Mouse (Mus musculus) megakaryocyte, adult 5-6 weeks (primary cell): Measurements from ENCODE around the gene Meig1. TPM values are rescaled to one million over a fixed set of nuclear protein-coding genes. Genes with fewer than 3 reads are reported as not detected.
"Not testable (repeated sequence)": the region's sequence is repeated elsewhere in the genome, so short reads cannot be mapped to it uniquely, and the experiment has no call there.

Experiments used
- ATAC-seq: 2 replicates; pipeline ENCODE4 v1.8.0; 2016; ENCODE audit warnings: mild to moderate bottlenecking, inconsistent platforms; ENCODE audit not compliant: poor library complexity, severe bottlenecking
- total RNA-seq, 2 experiments: library from RNA; stranded (forward) in 1 of 2; stranded (reverse) in 1 of 2; fragments of 153-499, 151-499 nt in 1 of 2; fragments of 221-1000, 200-1000 nt in 1 of 2; gene quantifications; 2 replicates each; pipeline versions ENCODE4 v1.2.3 to v1.2.4; 2015 to 2017

Meig1 gene
- not detected in 2 replicates for total RNA-seq (2015)
- not detected in 2 replicates for total RNA-seq (2017)

DNA sequence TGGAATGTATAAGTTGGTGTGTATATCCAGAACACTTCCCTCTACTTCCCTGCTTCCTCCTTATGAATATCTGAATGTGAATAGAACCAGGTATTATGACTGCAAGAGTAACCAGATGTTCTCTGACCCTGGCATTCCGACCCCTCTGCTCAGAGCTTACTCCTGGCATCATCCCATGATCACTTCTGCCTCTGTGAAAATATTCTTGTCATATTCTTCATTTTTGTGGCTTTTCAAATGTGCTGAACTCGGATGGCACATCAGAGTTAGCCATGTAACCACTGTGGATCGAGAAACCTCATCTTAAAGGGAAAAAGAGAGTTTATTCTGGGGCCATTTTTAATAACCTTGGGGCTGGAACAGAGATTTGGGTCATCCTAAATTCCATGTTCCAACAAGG lies at the start of gene Meig1:
Meig1 (minus strand) TSS at position 101 of the 400 bp plus-strand sequence.
- no peak for ATAC-seq

DNA sequence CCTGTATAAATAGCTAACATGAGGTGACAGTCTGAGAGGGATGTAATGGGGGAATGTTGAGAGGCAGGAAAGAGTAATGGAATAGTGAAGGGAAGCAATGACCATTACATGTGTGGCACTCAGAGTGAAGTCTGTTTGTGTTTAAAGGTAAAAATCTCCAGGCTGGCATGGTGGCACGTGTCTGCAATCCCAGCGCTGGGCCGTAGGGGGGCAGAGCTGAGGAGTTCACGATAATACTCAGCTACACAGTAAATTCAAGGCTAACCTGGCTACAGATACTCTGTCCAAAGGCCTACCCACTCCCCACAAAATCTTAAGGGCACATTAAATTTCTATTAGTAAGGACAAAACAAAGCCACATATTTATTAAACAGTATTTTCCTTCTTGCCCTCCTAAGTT lies 34.1 kb upstream of the Meig1 start:
- no peak for ATAC-seq

DNA sequence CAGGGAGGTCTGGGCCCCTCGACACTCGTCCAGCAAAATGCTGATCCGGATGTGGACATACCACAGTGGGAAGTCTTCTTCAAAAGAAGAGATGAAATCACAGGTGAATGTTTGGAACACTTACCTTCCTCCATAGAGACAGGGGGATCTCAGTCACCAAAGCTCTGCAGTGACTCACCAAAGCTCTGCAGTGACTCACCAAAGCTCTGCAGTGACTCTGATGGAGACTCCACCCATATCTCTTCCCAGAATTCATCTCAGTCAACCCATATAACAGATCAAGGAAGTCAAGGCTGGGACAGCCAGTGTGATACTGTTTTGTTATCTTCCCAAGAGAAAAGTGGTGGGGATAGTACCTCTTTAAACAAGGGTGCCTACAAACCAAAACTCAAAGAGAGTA lies 30.6 kb upstream of the Meig1 start:
- no peak for ATAC-seq

DNA sequence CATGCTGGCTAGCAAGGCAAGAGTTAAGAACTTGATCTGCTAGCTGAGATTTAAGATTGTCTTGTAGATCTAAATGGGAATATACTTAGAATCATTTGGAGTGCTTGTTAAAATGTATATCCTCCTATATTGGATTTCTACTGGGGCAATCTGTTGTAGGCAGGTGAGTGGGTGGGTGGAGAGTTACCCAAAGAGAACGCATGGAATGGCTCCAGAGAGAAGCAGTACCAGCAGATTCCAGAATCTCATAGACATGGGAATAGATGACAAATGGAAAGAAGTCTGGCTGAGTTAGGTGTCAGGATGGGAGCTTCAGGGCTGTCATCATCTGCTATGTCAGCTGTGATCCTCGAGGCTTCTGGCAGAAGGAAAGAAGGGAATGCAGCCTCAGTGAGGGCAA lies 27.0 kb upstream of the Meig1 start:
- no peak for ATAC-seq

DNA sequence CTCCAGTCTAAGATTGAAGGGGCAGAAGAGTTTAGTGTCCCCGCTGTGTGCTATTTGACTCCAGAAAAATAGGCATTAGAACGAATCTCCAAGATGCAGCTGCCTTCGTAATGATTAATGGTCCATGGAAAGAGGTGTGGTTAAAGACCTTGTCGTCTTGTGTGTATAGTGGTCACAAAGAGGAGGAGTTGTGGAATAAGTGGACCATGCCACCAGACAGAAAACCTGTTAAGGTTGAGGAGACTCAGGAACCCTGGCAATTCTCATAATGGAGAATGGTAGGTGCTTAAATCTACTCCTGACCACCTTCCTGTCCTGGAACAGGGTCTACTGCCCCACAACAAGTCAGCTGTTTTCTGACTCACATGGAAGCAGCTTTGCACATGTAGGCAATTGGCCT lies 23.5 kb upstream of the Meig1 start:
- no peak for ATAC-seq

DNA sequence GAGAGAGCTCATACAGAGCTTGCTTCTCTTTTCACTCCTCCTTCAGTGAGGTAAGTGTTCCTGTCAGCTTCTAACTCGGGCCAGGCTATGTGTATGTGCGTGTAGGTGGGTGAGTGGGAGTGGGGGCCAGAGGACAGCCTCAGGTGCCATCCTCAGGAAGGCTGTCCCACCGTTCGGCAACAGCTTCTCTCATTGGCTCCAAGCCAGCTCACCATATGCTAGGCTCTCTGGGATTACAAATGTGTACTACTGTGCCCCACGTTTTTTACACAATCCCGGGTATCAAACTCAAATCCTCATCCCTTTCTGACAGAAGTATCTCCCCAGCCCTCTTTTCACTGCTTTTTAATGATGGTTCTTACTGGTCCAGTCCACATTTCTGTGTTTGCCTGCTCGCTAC lies 21.8 kb upstream of the Meig1 start:
- no peak for ATAC-seq

DNA sequence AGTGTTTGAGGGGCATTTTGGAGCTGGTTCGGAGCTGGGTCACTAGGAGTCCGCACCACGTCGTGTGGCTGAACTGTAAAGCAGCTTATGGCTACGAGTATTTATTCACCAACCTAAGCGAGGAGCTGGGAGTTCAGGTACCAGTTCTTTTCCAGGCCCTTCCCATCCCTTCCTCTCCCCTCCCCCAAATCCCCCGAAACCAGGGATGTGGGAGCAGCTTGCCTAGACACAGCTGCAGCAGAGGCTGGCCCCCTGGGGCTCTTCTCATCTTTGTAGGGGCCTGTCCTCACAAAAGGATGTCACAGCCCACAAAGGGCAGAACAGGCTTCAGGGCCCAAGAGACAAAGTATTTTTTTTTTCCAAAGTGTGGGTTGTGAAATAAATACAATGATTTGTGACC lies 15.5 kb upstream of the Meig1 start:
- ATAC-seq = no peak

DNA sequence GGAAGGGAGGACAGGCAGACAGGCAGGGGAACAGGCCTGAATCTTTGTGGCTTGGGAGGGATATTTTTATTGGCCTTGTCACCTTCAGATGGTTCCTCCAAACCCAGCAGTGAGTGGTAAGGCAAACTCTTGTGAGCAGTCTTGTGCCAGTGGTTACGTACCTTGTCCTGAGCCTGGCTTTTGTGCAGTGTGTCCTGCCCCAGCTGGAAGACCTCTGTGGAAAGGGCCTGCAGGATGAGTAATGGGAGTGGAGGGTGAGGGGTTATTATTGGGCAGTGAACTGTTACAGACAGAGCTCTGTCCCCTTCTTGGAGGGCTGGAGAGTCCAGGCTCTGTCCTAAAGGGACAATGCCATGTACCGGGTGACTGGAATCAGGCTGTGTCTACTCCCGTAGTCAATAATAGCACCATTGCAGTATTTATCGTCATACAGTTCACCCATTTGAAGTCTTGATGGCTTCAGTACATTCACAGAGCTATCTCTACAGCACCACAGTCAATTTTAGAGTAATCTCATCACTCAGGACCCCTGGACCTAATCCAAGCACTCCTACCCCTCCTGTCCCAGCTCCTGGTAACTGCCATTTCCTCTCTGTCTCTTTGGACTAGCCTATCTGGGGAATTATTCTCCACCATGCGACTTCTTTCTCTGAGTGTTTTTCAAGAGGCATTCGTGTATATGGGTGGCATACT lies 13.1 kb upstream of the Meig1 start:
- ATAC-seq = no peak

DNA sequence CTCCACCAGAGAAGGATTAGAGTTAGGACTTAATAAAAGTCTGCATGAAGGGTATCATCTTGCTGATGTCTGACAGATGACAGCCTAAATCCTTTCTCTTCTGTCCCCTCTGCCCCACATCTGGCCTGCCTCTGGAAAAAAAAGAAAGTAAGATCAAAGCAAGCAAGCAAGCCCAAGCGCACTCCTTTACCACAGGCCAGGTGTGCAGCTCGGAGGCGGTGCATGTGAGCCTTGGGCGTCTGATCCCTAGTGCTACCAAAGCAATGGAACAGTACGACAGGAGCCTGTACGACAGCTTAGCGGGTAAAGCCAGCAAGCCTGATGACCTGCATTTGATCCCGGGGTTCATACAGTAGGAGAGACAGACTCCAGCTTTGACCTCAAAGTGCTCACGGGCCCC lies 8.5 kb upstream of the Meig1 start:
- ATAC-seq = no peak

DNA sequence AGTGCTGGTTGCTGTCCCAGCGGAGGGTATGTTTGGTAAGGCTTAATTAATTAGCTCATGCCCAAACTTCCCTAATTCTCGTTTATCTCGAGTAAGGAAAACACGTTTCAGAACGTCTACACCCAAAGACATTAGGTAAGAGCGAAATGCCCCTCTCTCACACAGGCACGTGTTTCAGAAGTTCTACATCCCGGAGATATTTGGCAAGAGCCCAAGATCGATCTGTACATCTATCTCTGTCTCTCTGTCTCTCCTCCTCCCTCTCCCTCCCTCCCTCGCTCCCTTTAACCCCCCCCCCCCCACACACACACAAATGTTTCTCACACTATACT lies 2.1 kb upstream of the Meig1 start:
- no peak for ATAC-seq

DNA sequence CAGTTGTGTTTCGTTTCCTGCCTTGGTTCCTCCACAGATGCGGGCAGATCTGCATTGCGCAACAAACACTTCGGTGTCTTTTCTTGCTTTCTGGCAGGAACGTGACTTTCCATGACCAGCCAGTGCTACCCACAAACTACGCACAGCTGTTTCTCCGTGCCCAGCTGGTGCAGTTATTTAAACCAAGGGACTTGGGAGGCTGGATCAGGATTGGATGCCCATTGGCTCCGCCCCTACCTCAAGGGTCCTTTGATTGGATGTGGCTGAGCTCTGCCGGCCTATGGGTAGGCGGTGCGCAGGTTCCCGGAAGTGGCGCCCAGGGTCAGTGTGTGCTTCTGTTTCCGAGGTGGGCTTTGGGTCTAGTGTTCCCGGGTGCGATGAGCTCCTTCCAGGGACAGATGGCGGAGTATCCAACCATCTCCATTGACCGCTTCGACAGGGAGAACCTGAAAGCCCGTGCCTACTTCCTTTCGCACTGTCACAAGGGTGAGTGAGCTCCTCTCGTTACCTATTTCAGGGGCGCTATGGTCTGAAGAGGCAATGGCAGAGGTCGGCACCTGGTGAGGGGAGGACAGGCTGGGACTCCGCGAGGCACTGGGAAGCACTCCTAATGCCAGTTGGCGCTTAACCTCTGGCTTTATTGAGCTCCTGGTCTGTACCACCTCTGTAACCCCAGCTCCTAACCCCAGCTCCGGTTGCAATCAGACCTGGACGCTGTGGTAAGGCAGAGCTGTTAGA lies 1.6 kb upstream of the Meig1 start, which contains the start of gene Dclre1c:
Dclre1c (plus strand) TSS at position 291 of the 738 bp plus-strand sequence.
- peak; percentile 90 for ATAC-seq

DNA sequence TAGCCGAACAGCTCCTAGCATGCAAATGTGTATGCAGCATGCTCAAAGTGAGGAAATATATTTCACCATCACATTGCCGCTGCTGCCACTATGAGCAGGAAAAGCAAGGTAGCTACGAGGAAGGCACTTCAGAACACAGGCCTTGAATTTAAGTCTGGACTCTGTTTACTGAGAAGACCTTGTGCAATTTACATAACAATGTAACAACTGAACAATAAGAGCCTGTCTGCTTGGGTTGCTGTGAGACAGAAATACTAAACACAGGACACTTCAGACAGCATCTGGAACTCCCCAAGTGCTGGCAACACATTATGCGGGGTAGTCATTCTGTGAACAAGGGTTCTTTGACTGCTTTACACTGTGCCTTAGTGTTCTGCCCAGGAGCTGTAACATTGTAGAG lies 2.3 kb downstream of the Meig1 start:
- no peak for ATAC-seq

DNA sequence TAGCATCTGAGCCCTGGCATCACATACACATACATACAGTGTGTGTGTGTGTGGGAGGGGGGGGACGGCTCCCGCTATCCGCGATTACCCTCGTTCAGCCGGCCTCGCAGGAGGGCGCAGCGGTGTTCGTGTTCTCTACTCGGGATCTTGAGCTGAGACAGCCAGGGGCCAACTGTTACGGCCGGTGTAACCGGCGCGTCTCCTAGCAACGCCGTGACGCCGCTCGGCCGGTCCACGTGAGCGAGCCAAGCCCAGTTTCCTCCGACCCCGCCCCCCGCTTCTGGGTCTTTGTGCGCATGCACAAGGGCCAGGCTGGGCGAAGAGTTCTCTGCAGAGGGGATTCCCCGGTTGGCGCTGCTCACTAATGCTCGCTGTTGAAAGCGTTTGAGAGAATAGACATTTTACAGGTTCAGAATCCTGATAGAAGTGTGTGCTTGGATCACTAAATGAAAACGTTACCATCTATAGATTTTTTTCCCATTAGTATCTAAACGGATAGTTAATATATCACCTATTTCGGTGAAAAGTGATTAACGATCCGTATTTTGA lies 3.5 kb downstream of the Meig1 start:
- peak; percentile 78 for ATAC-seq

DNA sequence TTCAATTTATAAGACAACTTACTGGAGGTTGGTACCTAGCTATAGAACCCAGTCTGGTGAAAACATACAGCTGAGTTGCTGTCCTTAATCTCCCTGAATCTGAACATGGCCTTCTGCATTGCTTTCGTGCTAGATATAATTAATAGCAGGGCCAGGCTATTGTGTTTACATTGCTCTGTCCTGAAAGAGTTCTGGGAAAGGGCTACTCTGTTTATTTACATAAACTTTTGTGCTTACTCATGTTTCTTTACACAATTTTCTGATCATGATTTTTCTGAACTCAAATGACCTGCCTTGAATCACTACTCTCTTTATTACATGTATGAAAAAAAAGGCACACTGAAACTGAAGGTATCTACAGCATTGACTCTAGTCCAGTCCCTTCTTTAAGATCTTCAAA lies 6.8 kb downstream of the Meig1 start:
- ATAC-seq = no peak

DNA sequence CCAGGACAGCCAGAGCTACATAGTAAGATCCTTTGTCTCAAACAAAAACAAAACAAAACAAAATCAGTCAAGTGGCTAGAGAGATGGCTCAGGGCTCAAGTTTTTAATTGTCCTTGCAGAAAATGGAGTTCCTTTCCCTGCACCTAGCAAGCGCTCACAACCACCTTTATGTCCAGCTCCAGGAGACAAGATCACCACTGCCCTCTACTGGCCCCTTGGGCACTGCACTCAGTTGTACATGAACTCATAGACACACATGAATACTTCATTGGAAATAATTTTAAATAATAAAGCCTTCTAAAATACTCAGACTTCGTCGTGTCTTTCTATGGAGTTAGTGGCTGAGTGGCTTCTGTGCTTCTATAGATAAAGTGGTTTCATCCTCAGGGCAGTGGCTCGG lies 8.2 kb downstream of the Meig1 start:
- peak; percentile 39; the same call in 1 of the 2 replicates for ATAC-seq

DNA sequence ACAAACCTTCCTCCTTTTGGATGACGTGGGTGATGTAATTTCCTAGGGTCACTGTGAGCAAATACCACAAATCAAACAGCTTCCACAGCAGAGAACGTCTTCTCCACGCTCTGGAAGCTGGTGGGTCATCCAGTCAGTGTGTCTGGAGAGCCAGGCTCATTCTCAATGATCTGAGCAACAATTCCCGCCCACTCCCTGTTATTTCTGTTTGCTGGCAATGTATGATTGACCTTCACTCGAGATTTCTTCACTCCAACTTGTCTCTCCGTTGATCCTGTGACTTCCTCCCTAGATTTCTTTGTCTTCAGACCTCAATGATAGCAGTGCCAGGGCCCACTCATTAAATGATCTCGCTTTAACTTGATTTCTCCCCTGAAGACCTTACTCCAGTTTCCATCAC lies 14.7 kb downstream of the Meig1 start:
- ATAC-seq = no peak

DNA sequence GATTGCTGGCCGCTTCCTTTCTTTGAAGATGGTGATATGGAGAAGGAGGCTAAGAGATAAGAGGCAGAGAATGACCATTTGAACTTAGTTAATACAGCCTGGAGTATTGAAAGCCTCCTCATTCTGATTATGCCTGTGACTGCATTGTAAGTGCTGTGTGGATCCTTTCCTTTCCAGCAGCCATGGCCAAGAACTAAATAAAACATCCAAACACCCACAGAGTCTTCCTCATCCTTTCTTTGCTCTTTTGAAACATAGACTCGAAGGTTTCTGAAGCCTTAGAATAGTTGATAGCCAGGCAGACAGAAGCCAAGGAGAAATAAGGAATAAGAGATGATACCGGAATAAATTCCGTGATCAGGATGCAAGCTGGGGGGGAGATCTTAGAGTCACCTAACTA lies 16.5 kb downstream of the Meig1 start:
- ATAC-seq = no peak

DNA sequence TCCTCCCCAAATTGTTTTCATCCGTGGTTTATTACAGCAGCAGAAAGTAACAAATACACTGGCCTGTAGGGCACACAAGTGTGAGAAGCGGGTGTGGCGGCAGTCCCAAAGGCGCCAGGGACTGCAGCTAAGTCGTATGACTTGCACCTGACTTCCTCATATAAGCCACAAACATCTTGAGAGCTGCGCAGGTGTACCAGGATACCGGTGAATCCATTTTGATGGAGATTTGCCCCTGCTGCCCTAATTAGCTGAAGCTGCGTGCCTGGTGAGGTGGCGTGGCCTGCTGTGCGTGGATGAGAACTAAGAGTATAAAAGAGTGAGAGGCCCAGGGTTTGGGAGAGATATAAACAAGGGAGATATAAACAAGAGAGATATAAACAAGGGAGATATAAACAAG lies 25.3 kb downstream of the Meig1 start, which contains the start of gene Olah:
Olah (minus strand) TSS at position 101 of the 400 bp plus-strand sequence.
- not testable (repeated sequence) for ATAC-seq

DNA sequence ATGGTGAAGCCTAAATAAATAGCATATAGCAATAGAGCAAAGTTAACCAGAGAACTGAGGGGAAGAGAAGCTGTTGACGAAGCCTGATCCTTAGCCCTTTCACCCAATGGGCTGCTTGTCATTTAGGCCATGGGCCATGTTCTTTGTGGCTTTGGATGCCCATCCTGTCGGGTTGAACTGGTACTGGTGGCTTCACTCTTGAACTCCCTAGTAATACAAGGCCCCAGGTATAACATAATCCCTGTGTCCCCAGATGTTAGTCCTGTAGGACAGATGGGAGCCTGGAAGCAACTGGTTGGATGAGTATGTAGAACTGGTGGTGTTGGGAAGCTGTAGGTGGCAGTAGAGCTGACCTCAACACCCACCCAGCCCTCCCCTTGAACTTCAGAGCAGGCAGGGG lies 30.5 kb downstream of the Meig1 start:
- ATAC-seq = no peak

DNA sequence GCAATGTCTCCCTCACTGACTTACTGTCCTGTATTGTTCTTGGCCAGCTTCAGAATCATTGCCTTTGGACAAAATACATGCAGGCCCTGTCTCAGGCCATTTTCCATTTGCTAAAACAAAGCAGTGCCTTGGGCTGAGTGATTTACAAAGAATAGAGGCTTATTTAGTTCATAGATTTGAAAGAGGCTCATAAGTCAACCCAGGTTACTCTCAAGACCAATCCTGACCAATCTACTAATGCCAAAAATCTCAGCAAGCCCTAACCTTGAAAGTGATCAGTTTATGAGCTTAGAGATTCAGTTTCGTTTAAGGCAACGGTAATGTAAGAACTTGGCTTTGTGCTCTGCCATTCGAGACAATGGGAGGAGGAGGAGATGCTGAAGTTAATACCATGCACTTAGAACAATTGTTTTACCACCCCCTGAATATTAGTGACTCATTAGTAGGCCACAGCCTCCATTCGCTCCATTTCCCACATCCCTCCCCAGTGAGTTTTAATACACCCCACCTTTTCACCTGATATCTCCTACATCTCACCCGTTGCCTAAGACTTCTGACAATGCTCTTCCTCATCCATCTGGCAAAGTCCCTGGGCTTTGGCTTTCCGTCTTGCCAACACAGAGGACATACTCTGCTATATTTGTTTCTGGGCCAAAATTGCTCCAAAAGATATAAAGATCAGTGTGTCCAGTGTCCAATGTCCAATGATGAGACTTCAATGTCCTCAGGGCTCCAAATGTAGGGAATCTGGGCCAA lies 35.2 kb downstream of the Meig1 start:
- no peak for ATAC-seq

DNA sequence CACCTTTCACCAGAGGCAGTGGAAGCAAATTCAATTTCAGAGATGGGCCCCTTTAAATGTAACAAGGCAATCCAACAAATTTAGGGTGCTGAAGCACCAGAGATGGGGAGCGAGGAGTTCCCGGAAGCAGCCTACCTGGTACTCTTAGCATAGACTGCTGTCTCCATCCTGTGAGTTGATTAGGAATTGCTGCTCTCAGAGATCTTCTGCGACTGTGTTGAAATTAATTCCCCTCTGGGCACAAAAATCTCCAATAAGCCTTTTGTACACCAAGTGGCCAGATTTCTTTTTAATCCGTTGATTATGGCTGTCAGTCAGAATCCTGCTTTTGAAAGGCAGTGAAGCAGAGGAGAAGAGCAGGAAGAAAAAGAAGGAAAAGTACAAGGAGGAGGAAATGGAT lies 57.3 kb downstream of the Meig1 start:
- no peak for ATAC-seq
